Mouse (Mus musculus): ENCODE measurements around the gene Sdk2.

DNA sequence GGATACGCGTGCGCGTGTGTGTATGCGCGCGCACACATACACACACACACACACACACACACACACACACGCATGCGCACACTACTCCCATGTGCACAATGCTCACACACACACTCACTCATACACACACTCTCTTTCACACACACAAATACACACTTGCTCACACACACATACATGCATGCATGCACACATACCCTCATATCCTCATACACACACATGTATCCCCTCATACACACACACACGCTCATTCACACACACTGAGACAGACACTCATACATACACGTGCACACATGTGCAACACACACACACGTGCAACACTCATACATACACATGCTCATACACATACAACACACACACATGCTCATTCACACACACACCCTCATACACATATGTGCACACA is 88.5 kb downstream of the Sdk2 start:
- no peak for TF ChIP-seq POLR2A (IDR thresholded peaks at IDR 0.05; ENCODE audit: extremely low read depth, insufficient read depth, low read length)
- no peak for TF ChIP-seq CTCF (IDR thresholded peaks at IDR 0.05; ENCODE audit: extremely low read depth, insufficient read depth, low read length)

Data from cortical plate, adult 2 months (tissue).